Mouse (Mus musculus) liver, adult (tissue): Measurements from ENCODE around the gene Aff3.

Experiments used
- GATA4 ChIP-seq: IDR thresholded peaks from 2 replicates; pipeline ENCODE4 v1.6.1; 2014; ENCODE audit warnings: mild to moderate bottlenecking, low read length; ENCODE audit not compliant: insufficient replicate concordance

The Aff3 gene

GRCm38 (mm10) chr1:38456719-38457269, 208.0 kb downstream of the Aff3 start:
- TF ChIP-seq GATA4: no peak

GRCm38 (mm10) chr1:38454921-38455320, 209.8 kb downstream of the Aff3 start:
- no peak for TF ChIP-seq GATA4

DNA sequence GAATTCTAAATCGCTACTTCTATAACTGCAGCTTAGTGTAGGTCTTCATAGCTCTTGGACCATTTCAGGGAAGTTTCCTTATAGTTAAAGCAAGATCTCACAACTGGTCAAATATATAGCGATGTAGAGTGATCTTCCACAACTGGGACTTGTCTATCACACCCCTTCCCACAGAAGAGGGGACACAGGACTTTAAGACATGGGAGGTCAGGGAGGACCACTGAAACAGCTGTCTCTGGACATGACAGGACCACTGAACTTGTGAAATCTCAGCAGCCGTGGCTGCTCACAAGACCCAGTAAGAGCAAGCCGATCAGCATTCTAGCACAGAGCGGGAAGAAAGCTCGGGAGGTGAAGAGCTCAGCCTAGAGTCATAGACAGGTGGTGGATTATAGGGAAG, 213.4 kb downstream of the Aff3 start:
- no peak for TF ChIP-seq GATA4

DNA sequence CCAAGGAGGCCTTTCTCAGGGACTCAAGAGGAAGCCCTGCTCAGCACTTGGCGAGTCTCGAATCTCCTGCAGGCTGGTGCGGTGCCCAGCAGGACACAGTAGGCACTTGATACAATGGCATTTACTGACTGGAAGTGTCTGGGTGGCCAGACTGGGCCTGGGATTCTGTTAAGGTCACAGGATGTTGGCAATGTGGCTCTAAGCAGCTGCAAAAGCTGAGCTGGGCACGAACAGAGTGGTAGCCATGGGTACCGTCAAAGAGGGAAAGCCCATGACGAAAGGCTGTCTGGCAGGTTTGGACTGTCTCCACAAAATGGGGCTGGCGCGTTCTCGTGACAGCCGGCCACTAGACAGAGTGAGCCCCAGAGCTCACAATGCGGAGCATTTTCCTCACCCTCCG, 214.1 kb downstream of the Aff3 start:
- TF ChIP-seq GATA4: no peak

DNA sequence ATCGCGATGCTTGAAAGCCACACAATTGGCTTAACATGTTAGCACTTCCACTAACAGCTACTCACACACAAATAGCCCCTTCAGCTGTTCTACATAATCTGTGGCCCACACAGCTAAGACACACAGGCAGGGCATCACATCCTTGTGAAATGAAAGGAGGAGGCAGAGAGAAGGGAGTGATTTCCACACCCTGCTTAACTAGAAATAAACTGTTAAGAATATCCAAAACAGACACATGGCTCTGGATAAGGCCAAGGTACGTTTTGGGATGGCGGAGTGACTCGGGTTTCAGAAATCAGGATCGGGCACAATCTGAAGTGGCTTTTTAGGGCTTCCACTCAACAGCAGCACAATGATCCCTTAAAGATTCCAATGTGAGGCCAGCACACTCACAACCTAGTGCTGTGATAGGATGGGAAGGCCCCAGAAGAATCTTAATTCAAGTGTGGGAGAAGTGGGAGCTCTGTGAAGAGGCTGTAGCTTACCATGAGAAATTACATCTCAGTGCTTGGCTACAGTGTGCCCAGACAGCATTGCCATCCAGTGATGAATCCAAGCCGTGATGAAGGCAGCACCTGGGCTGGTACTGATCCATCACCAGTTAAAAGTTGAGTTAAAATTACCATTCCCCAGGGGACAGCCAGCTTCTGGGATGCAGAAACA, 214.8 kb downstream of the Aff3 start:
- no peak for TF ChIP-seq GATA4

DNA sequence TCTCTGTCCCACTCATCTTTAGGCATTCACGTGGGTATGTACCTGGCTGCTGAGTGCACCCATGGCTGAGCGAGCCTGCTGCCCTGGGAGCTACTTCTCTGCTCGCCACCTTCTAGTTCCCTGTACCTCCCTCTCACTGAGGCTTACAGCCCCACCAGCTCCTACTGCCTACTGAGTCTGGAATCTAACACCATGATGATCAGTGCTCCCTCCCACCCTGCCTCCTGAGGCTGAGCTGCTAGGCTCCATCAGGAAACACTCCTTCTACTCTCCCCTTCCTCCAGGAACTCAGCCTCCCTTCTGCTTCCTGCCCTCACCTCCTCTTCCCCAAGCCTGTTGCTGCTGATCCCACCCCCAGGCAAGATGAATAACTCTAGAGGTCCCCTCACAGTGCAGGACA, 215.9 kb downstream of the Aff3 start:
- no peak for TF ChIP-seq GATA4

GRCm38 (mm10) chr1:38447581-38447980, 217.2 kb downstream of the Aff3 start:
- TF ChIP-seq GATA4: no peak

GRCm38 (mm10) chr1:38446152-38446820, 218.5 kb downstream of the Aff3 start:
- no peak for TF ChIP-seq GATA4

DNA sequence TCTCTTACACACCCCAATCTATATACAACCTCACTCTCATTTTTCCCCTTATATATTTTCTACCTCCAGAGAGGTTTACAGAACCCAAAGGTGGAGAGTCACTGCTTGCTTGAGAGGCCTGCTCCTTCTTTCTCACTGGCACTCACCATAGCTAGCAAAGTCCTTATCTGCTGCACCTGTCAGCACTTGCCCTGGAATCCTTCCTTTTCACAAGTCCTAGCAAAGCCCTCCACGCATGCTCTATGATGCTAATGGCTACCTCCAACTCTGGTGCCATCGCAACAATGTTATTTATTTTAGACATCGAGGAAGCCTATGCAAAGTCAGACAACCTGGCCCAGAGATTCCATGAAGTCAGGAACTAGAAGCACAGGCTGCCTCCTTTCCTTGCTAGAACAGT, 221.9 kb downstream of the Aff3 start:
- no peak for TF ChIP-seq GATA4

DNA sequence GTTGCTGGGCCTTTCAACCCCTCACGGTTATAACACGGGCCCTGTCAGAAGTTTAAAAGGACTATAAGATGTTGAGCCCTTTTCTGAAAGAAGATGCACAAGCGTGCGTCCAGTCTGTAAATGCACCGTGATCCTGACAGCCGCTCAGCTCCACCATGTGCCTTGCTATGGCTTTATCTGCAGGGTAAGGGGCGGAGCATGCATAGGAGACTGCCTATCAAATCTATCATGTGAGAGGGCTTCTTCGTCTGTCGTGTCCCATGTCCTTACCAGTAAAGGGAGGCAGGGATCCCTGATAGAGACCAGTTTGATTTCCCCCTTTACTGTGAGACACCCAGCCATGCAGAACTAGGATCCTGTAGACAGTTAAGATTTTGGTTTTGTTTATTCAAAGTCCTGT, 222.3 kb downstream of the Aff3 start:
- no peak for TF ChIP-seq GATA4

DNA sequence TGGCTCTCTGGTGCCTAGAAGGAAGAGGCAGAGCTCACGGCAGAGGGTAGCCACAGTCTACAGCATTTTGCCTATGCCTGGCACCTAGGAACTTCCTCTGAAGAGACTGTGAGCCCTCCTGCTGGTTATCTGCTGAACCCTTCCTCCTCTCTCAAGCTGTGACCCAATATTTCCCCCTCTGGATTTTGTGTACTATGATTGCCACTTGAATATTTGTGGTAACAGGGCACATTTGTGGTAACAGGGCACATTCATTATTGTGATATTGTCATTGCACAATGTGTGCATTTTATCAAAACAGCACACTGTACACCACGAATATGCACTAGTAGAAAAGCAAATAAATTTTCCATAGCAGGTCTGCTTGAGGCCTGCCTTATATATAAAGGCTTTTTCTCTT, 223.0 kb downstream of the Aff3 start:
- TF ChIP-seq GATA4: no peak

GRCm38 (mm10) chr1:38440471-38440815, 224.3 kb downstream of the Aff3 start:
- TF ChIP-seq GATA4: no peak

GRCm38 (mm10) chr1:38439751-38440470, 224.8 kb downstream of the Aff3 start:
- no peak for TF ChIP-seq GATA4

DNA sequence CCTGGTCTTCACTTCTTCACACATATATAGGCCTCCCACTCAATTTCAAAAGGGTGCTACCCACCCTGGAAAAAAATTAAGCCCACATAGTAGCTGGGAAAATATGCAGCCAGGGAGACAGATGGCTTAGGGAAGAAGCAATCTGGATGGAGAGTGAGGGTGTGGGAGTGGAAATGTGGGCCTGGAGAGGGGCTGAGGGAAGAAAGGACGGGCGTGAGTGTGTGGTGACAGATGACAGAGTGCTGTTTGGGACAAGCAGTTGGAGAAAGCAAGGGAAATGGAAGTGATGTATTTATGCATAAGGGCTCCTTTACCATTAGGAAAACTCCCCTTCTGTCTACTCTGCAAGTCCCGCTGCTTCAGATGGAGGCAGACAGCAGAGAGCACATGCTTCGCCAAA, 226.3 kb downstream of the Aff3 start:
- no peak for TF ChIP-seq GATA4

- TF ChIP-seq GATA4: no peak
Observed at GRCm38 (mm10) chr1:38437671-38438070, 227.1 kb downstream of the Aff3 start.

- no peak for TF ChIP-seq GATA4
Observed at GRCm38 (mm10) chr1:38436471-38437340, 228.0 kb downstream of the Aff3 start.
